Comparison of ENCODE assay signal across 8 mouse cellular contexts in genomic region chr11:97699626-97700002, GRCm38 (mm10). TPM values are rescaled to one million over a fixed set of nuclear protein-coding genes. Genes with fewer than 3 reads are reported as not detected.
DNase-seq lines count a peak whose midpoint lies in the region; ATAC-seq lines count a peak whose summit lies in the region.

No protein-coding gene starts in this region.

- peak overlapping the region; percentile 85 for H3K4me3 ChIP-seq in limb, embryonic 12.5 days (replicated peaks)
- peak overlapping the region; percentile 88 for H3K4me3 ChIP-seq in midbrain, embryonic 16.5 days (ENCODE audit: low read depth, low read length)

- 0% methylated on average over 6 of the region's 9 CpGs for WGBS in limb, embryonic 12.5 days
- 0% methylated on average over 6 of the region's 9 CpGs for WGBS in midbrain, embryonic 16.5 days

- H3K27ac ChIP-seq in limb, embryonic 12.5 days: peak overlapping the region; percentile 97
- H3K27ac ChIP-seq in midbrain, embryonic 16.5 days (ENCODE audit: low read length): peak overlapping the region; percentile 98

- no peak for ATAC-seq in cerebellum, adult (ENCODE audit: insufficient number of reproducible peaks, low FRiP score, low TSS enrichment)
- no peak for ATAC-seq in limb, embryonic 12.5 days (ENCODE audit: insufficient number of reproducible peaks, insufficient read depth, low FRiP score, low TSS enrichment, low read depth)
- ATAC-seq in midbrain, embryonic 16.5 days: 0 out of 2 replicates have a peak, but pooled peaks have one; percentile 13

- no peaks in the 10 kb centered on the region for H3K27me3 ChIP-seq in limb, embryonic 12.5 days
- no peaks in the 10 kb centered on the region for H3K27me3 ChIP-seq in midbrain, embryonic 16.5 days (ENCODE audit: control insufficient read depth, insufficient read depth, low read depth, low read length)

- H3K4me1 ChIP-seq in limb, embryonic 12.5 days (replicated peaks): peaks cover 60% of the 10 kb centered on the region
- H3K4me1 ChIP-seq in midbrain, embryonic 16.5 days (ENCODE audit: control insufficient read depth, insufficient read depth, low read length): peaks cover 51% of the 10 kb centered on the region

- peaks cover 5% of the 10 kb centered on the region; the same call in 1 of the 2 replicates for H3K36me3 ChIP-seq in limb, embryonic 12.5 days
- no peaks in the 10 kb centered on the region for H3K36me3 ChIP-seq in midbrain, embryonic 16.5 days (ENCODE audit: control insufficient read depth, insufficient read depth, low read length)

- peak overlapping the region; percentile 91 for H3K9ac ChIP-seq in limb, embryonic 12.5 days (replicated peaks)
- peak overlapping the region; percentile 94 for H3K9ac ChIP-seq in midbrain, embryonic 16.5 days (ENCODE audit: low read depth, low read length)

- peak overlapping the region; percentile 88 for H3K4me2 ChIP-seq in limb, embryonic 12.5 days
- H3K4me2 ChIP-seq in midbrain, embryonic 16.5 days (ENCODE audit: low read length): peak overlapping the region; percentile 76

- H3K9me3 ChIP-seq in limb, embryonic 12.5 days: no peaks in the 10 kb centered on the region
- no peaks in the 10 kb centered on the region for H3K9me3 ChIP-seq in midbrain, embryonic 16.5 days (replicated peaks; ENCODE audit: control insufficient read depth, low read length, poor library complexity, severe bottlenecking)

- peak; percentile 82 for DNase-seq in cerebellum, adult 11 months
- DNase-seq in embryo, embryonic 11.5 days (ENCODE audit: low read depth, low spot score): peak; percentile 93
- DNase-seq in gastrocnemius, postnatal 4 days (ENCODE audit: low spot score in 2 of 2): peak; percentile 69 to 89
- DNase-seq in kidney, adult 11 months: peak; percentile 87
- peak; percentile 82 for DNase-seq in telencephalon, adult 2 months (ENCODE audit: low read depth, low spot score)

RNA-seq across cellular contexts. Expression of gene Pcgf2, which starts 0.7 kb away (rescaled TPM):
- 10 to 100 TPM; 27.3 to 33.0 TPM for total RNA-seq in gastrocnemius, postnatal 4 days (2021)
- 20.2 and 20.3 TPM in 2 replicates for polyA plus RNA-seq in limb, embryonic 12.5 days (2016; fragmentation: Nextera tagmentation; extraction: Ambion mirVana)
- 18.2 and 19.1 TPM in 2 replicates for polyA plus RNA-seq in midbrain, embryonic 16.5 days (2015; fragmentation: Nextera tagmentation; extraction: Ambion mirVana)

RNA-seq across cellular contexts. Expression of gene Psmb3, which starts 3.6 kb away (rescaled TPM):
- 100 to 1,000 TPM; 203 to 227 TPM for total RNA-seq in gastrocnemius, postnatal 4 days (2021)
- polyA plus RNA-seq in limb, embryonic 12.5 days (2016; fragmentation: Nextera tagmentation; extraction: Ambion mirVana): 481 TPM in 2 replicates
- 387 and 401 TPM in 2 replicates for polyA plus RNA-seq in midbrain, embryonic 16.5 days (2015; fragmentation: Nextera tagmentation; extraction: Ambion mirVana)

RNA-seq across cellular contexts. Expression of gene Cisd3, which starts 14.0 kb away (rescaled TPM):
- total RNA-seq in gastrocnemius, postnatal 4 days (2021): 10 to 100 TPM; 65.5 to 72.0 TPM
- polyA plus RNA-seq in limb, embryonic 12.5 days (2016; fragmentation: Nextera tagmentation; extraction: Ambion mirVana): 10.0 and 11.3 TPM in 2 replicates
- 24.4 and 29.8 TPM in 2 replicates for polyA plus RNA-seq in midbrain, embryonic 16.5 days (2015; fragmentation: Nextera tagmentation; extraction: Ambion mirVana)

RNA-seq across cellular contexts. Expression of gene Mllt6, which starts 36.4 kb away (rescaled TPM):
- 10 to 100 TPM; 30.8 to 32.1 TPM for total RNA-seq in gastrocnemius, postnatal 4 days (2021)
- polyA plus RNA-seq in limb, embryonic 12.5 days (2016; fragmentation: Nextera tagmentation; extraction: Ambion mirVana): 2.8 and 2.9 TPM in 2 replicates
- polyA plus RNA-seq in midbrain, embryonic 16.5 days (2015; fragmentation: Nextera tagmentation; extraction: Ambion mirVana): 3.3 and 3.5 TPM in 2 replicates

RNA-seq across cellular contexts. Expression of gene Pip4k2b, which starts 44.9 kb away (rescaled TPM):
- 10 to 100 TPM; 62.7 to 64.2 TPM for total RNA-seq in gastrocnemius, postnatal 4 days (2021)
- polyA plus RNA-seq in limb, embryonic 12.5 days (2016; fragmentation: Nextera tagmentation; extraction: Ambion mirVana): 2.2 and 2.7 TPM in 2 replicates
- polyA plus RNA-seq in midbrain, embryonic 16.5 days (2015; fragmentation: Nextera tagmentation; extraction: Ambion mirVana): 5.0 and 5.1 TPM in 2 replicates
